Mouse (Mus musculus): ENCODE data around the gene Cd2ap.

DNA sequence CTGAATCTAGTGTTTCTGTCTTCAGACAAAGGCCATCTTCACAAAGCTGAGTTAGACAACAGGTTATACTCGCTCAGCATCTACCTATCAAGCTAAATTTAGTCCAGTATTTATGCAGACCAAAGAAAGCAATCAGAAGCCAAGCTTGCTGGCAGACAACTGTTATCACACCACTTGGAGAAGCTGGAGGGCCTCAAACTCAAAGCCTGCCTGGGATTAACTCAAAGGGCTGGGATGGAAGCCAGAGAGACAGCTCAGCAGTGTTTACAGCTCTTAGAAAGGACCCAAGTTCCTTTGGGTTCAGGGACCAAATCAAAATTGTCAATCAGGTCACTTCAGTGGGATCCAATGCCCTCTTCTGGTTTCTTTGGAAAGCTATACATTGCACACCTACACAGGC, 85.7 kb downstream of the Cd2ap start:
- no peak for TF ChIP-seq POLR2A (IDR thresholded peaks at IDR 0.05; ENCODE audit: borderline replicate concordance, low read depth, low read length)
- no peak for TF ChIP-seq CTCF (IDR thresholded peaks at IDR 0.05; ENCODE audit: low read depth, low read length)

Measured in bone marrow macrophage, adult 2 months (primary cell).